Comparison of ENCODE assay signal across 8 mouse cellular contexts in the genomic region with DNA sequence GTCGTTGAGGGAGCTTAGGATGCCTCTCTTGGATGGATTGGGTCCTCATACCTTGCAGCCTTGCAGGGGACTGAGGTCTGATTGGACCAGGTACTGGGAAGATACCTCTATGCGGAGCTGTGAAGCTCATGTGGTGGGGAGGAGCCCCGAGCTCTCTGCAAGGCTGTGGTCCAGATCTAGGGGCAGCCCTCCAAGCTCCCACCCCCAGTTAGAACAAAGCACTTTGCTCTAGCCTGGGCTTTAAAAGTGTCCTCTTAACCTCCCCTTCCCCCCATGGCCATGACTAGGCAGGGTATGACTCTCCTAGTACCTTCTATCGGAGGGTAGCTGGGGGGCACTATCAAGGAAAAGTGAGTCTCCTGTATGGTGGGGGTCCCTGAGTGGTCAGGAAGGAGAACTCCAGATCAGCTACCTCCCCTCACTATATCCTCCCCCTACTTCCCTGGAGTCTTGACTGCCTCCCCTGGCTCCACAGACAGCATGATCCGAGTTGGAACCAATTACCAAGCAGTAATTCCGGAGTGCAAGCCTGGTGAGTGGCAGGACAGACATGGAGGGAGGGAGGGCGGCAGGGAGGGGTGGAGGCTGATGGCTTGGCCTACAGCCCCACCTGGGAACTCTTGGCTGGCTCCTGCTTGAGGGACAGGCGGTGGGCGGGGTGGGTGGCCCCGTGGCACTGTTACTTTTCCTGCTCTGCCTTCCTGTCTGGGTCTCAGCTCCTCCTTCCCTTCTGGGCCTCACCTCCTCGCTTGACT. TPM values are rescaled to one million over a fixed set of nuclear protein-coding genes. Genes with fewer than 3 reads are reported as not detected.
A peak's percentile ranks its signal among the peaks of the same experiment; 100 is the strongest.
DNase-seq lines count a peak whose midpoint lies in the region; ATAC-seq and TF ChIP-seq lines count a peak whose summit lies in the region.

No protein-coding gene starts in this region.

- ATAC-seq in liver, embryonic 12.5 days = no peak
- ATAC-seq in stomach, postnatal 0 days (ENCODE audit: low FRiP score, low TSS enrichment) = no peak

- no peaks in the 10 kb centered on the region for H3K27me3 ChIP-seq in heart, embryonic 10.5 days (ENCODE audit: insufficient read depth, poor library complexity, severe bottlenecking)
- H3K27me3 ChIP-seq in liver, embryonic 12.5 days (replicated peaks) = peaks cover 55% of the 10 kb centered on the region
- H3K27me3 ChIP-seq in stomach, postnatal 0 days (ENCODE audit: control insufficient read depth, insufficient read depth, low read length) = no peaks in the 10 kb centered on the region

- DNase-seq in left cerebral cortex, postnatal 4 days = peak; percentile 88
- DNase-seq in left cerebral cortex, adult 8-10 months (ENCODE audit: low spot score in 2 of 2) = no peak
- peak; percentile 87 for DNase-seq in brain, embryonic 14.5 days (ENCODE audit: low read depth)
- DNase-seq in heart, embryonic 10.5 days (ENCODE audit: low spot score) = no peak
- no peak for DNase-seq in stomach, postnatal 0 days (ENCODE audit: low spot score)
- DNase-seq in gastrocnemius, postnatal 10 days = no peak
- no peak for DNase-seq in adrenal gland, postnatal 14 days

- peaks cover 48% of the 10 kb centered on the region for H3K36me3 ChIP-seq in heart, embryonic 10.5 days
- peaks cover 33% of the 10 kb centered on the region for H3K36me3 ChIP-seq in liver, embryonic 12.5 days
- peaks cover 3% of the 10 kb centered on the region; the same call in 1 of the 2 replicates for H3K36me3 ChIP-seq in stomach, postnatal 0 days (ENCODE audit: control insufficient read depth, insufficient read depth, low read length)

- 9% methylated on average over 11 of the region's 11 CpGs for WGBS in heart, embryonic 10.5 days
- WGBS in liver, embryonic 12.5 days (ENCODE audit: insufficient replicate concordance) = 17% methylated on average over 11 of the region's 11 CpGs
- 16% methylated on average over 10 of the region's 11 CpGs for WGBS in stomach, postnatal 0 days

- peaks cover 66% of the 10 kb centered on the region for H3K4me1 ChIP-seq in heart, embryonic 10.5 days
- H3K4me1 ChIP-seq in liver, embryonic 12.5 days = peaks cover 56% of the 10 kb centered on the region
- peaks cover 21% of the 10 kb centered on the region for H3K4me1 ChIP-seq in stomach, postnatal 0 days (replicated peaks; ENCODE audit: control insufficient read depth, insufficient read depth)

- H3K9me3 ChIP-seq in heart, embryonic 10.5 days = no peaks in the 10 kb centered on the region
- no peaks in the 10 kb centered on the region for H3K9me3 ChIP-seq in liver, embryonic 12.5 days (replicated peaks)
- no peaks in the 10 kb centered on the region for H3K9me3 ChIP-seq in stomach, postnatal 0 days (ENCODE audit: control insufficient read depth, low read length)

- H3K9ac ChIP-seq in liver, embryonic 12.5 days = peak overlapping the region; percentile 75
- H3K9ac ChIP-seq in stomach, postnatal 0 days (ENCODE audit: low read length) = peak overlapping the region; percentile 70

- no peak for TF ChIP-seq POLR2A in brain, embryonic 14.5 days (IDR thresholded peaks at IDR 0.05; ENCODE audit: borderline replicate concordance, extremely low read depth, insufficient read depth, insufficient read length, poor library complexity, severe bottlenecking)

- no peak for TF ChIP-seq EP300 in stomach, postnatal 0 days (optimal IDR thresholded peaks at IDR 0.05)

- peak overlapping the region; percentile 88 for H3K4me3 ChIP-seq in heart, embryonic 10.5 days
- H3K4me3 ChIP-seq in liver, embryonic 12.5 days = peak overlapping the region; percentile 69
- H3K4me3 ChIP-seq in stomach, postnatal 0 days (ENCODE audit: low read depth, low read length) = peak overlapping the region; percentile 73

- intact Hi-C loops in left cerebral cortex, postnatal 4 days (cut with DNase I) = loop anchor here (5.0 kb wide), 1 partner anchor 73 kb away; a partner anchor contains a TSS

- TF ChIP-seq CTCF in brain, embryonic 14.5 days (IDR thresholded peaks at IDR 0.05; ENCODE audit: borderline replicate concordance, extremely low read depth, insufficient read depth, insufficient read length) = no peak
- no peak for TF ChIP-seq CTCF in stomach, postnatal 0 days (IDR thresholded peaks at IDR 0.05; ENCODE audit: low read depth)

- H3K4me2 ChIP-seq in liver, embryonic 12.5 days = peak overlapping the region; percentile 97
- peak overlapping the region; percentile 97 for H3K4me2 ChIP-seq in stomach, postnatal 0 days (replicated peaks; ENCODE audit: low read depth)

- H3K27ac ChIP-seq in heart, embryonic 10.5 days = peak overlapping the region; percentile 97
- no peak overlapping the region for H3K27ac ChIP-seq in liver, embryonic 12.5 days
- no peak overlapping the region for H3K27ac ChIP-seq in stomach, postnatal 0 days (replicated peaks)

RNA-seq across cellular contexts. Expression of a gene that starts 2.3 kb away (rescaled TPM):
- 10 to 100 TPM; 29.7 to 30.4 TPM for total RNA-seq in left cerebral cortex, postnatal 4 days (2021)
- total RNA-seq in left cerebral cortex, adult 8-10 months (2022) = 10 to 100 TPM; 15.5 to 17.6 (median 15.6) TPM
- 134 and 211 TPM in 2 replicates for polyA plus RNA-seq in brain, embryonic 14.5 days (2012; rRNA removed)
- polyA plus RNA-seq in heart, embryonic 10.5 days (2016; fragmentation: Nextera tagmentation; extraction: Ambion mirVana) = 18.5 and 27.1 TPM in 2 replicates
- 4.0 and 5.1 TPM in 2 replicates for polyA plus RNA-seq in liver, embryonic 12.5 days (2016; fragmentation: Nextera tagmentation; extraction: Ambion mirVana)
- polyA plus RNA-seq in stomach, postnatal 0 days (2015; fragmentation: Nextera tagmentation; extraction: Ambion mirVana) = 2.2 and 2.4 TPM in 2 replicates
- total RNA-seq in gastrocnemius, postnatal 10 days (2021) = 1 to 10 TPM; 8.2 to 9.1 TPM
- 3.4 and 4.1 TPM in 2 replicates for total RNA-seq in adrenal gland, postnatal 14 days (2021)

RNA-seq across cellular contexts. Expression of a gene that starts 28.5 kb away (rescaled TPM):
- total RNA-seq in left cerebral cortex, postnatal 4 days (2021) = 10 to 100 TPM; 45.6 to 49.9 TPM
- 10 to 100 TPM; 30.6 to 39.2 (median 32.3) TPM for total RNA-seq in left cerebral cortex, adult 8-10 months (2022)
- 74.8 and 79.2 TPM in 2 replicates for polyA plus RNA-seq in brain, embryonic 14.5 days (2012; rRNA removed)
- polyA plus RNA-seq in heart, embryonic 10.5 days (2016; fragmentation: Nextera tagmentation; extraction: Ambion mirVana) = 67.6 and 72.8 TPM in 2 replicates
- 42.0 and 44.8 TPM in 2 replicates for polyA plus RNA-seq in liver, embryonic 12.5 days (2016; fragmentation: Nextera tagmentation; extraction: Ambion mirVana)
- polyA plus RNA-seq in stomach, postnatal 0 days (2015; fragmentation: Nextera tagmentation; extraction: Ambion mirVana) = 20.1 and 20.5 TPM in 2 replicates
- total RNA-seq in gastrocnemius, postnatal 10 days (2021) = 10 to 100 TPM; 12.5 to 15.9 TPM
- total RNA-seq in adrenal gland, postnatal 14 days (2021) = 27.9 and 30.6 TPM in 2 replicates

RNA-seq across cellular contexts. Expression of a gene that starts 52.1 kb away (rescaled TPM):
- total RNA-seq in left cerebral cortex, postnatal 4 days (2021) = 100 to 1,000 TPM; 469 to 499 TPM
- 1,000 to 10,000 TPM; 1,021 to 1,102 (median 1,060) TPM for total RNA-seq in left cerebral cortex, adult 8-10 months (2022)
- polyA plus RNA-seq in brain, embryonic 14.5 days (2012; rRNA removed) = 458 and 614 TPM in 2 replicates
- polyA plus RNA-seq in heart, embryonic 10.5 days (2016; fragmentation: Nextera tagmentation; extraction: Ambion mirVana) = 1,294 and 1,907 TPM in 2 replicates
- polyA plus RNA-seq in liver, embryonic 12.5 days (2016; fragmentation: Nextera tagmentation; extraction: Ambion mirVana) = 915 and 936 TPM in 2 replicates
- polyA plus RNA-seq in stomach, postnatal 0 days (2015; fragmentation: Nextera tagmentation; extraction: Ambion mirVana) = 1,651 and 1,766 TPM in 2 replicates
- total RNA-seq in gastrocnemius, postnatal 10 days (2021) = 100 to 1,000 TPM; 275 to 315 TPM
- 1,334 and 1,491 TPM in 2 replicates for total RNA-seq in adrenal gland, postnatal 14 days (2021)

Comparison
In these comparisons a context has a peak if more than half of its experiments do, and no peak if none do; other contexts are left out.
1. DNase-seq: peak in left cerebral cortex, postnatal 4 days (single experiment) and brain, embryonic 14.5 days (single experiment); none in left cerebral cortex, adult 8-10 months (0 of 2), heart, embryonic 10.5 days (single experiment), stomach, postnatal 0 days (single experiment), gastrocnemius, postnatal 10 days (single experiment) and adrenal gland, postnatal 14 days (single experiment).
2. Peak in every context shown above with its lines, with median percentiles within 50 percentile points of each other: H3K4me3 ChIP-seq.